Mouse (Mus musculus) A20 (cell line): ENCODE measurements around the gene Pim1.

Experiments used
- DNase-seq: peaks from one replicate; pipeline ENCODE4 v3.0.0-alpha.2; 2011; ENCODE audit warnings: low read depth, low spot score

Pim1 gene

DNA sequence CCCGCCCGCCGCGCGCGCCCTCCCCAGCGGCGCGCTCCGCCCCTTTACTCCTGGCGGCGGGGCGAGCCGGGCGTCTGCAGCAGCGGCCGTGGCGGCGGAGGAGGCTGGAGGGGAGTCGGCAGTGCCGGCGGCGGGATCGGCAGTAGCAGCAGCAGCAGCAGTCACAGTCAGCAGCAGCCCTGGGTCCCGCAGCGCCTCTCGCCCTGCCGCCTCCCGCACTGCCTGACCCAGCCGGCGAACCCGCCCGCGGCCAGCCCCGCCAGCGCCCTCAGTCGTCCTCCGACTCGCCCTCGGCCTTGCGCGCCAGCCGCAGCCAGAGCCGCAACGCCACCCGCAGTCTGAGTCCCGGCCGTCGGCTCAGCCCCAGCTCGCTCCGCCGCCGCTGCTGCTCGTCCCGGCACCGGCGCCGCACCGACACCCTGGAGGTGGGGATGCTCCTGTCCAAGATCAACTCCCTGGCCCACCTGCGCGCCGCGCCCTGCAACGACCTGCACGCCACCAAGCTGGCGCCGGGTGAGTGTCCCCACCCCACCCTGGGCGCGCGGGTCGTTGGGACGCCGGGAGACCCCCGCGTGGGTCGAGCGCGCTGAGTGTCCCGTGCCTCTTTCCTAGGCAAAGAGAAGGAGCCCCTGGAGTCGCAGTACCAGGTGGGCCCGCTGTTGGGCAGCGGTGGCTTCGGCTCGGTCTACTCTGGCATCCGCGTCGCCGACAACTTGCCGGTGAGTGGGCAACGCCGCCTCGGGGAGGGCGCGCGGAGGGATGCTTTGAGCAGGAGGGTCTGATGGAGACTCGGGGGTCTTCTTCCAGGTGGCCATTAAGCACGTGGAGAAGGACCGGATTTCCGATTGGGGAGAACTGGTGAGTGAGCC is at the start of gene Pim1:
Pim1 (plus strand) TSS at position 41 of the 869 bp plus-strand sequence.
- DNase-seq = no peak

- DNase-seq = no peak
Measured at GRCm38 (mm10) chr17:29441562-29441961, 49.0 kb upstream of the Pim1 start.

DNA sequence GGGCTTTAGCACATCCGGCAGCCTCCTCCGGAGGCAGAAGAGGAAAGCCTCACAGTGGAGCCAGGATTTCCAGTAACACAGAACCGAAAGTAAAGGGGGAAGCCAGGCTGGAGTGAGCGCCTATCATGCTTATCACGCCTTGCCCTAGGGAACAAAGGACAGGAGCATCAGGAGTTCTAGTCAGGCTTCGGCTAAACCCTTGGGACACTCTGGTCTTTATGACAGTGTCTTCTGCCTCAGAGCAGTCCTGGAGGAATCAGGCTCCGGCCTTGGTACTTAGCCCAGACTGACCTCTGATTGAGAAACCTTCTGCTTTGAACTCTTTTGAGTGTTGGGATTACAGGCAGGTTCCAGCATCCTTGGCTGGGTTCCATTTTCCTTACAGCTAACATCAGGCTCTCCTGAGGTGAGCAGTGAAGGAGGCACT is 48.4 kb upstream of the Pim1 start:
- no peak for DNase-seq

DNA sequence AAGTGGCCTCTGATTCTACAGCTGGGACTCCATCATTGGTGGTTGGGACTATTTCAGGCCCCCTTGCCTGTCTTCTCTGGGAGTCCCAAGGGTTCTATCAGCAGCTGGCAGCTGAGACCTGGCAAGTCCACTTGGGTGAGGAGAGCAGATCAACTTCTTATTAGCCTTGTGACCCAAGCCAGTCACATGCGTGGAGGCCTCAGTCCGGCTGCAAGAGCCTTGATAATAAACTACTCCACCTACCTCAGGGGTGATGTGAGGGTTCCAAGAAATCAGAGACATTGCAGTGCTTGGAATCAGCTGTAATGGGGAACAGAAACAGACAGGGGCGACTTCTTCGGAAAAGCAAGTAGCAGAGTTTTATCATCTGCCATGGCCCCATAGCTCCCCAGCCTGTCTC is 46.8 kb upstream of the Pim1 start:
- no peak for DNase-seq

DNA sequence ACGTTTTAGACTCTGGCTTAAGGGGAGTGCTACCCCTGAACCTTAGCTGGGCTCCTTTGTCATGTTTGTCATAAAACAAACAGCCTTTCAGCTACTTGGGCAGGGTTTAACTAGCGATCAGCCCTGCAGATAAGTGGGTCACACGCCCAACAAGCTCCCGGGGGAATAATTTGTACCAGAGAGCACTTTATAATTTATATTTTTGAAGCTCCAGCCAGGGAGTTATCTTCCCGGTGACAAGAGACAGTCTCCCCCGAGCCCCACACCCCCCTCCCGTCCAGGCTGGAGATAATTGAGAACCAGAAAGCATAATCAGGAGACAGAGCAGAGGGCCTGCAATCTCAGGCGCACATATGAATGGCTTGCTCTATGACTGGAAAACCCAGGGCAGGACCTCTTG is 45.5 kb upstream of the Pim1 start:
- DNase-seq = no peak

DNA sequence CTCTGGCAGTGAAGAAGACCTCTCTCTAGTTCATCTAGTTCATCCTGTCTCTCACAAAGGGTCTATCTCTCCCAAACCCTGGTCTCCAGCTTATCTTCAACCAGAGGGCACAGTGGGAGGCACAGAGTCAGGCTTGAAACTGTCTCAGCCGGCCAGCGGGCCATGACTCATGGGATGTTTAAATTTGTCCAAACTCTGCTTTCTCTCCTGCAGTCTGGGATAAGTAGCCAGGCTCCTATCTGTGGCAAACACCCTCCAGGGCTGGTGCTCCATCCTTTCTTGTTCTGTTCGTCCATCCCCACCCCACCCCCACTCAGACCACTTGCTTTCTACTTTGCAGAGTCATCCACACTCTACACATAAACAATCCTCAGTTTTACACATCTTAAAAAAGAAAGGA is 43.2 kb upstream of the Pim1 start:
- DNase-seq = no peak

- no peak for DNase-seq
Measured at GRCm38 (mm10) chr17:29448055-29448454, 42.5 kb upstream of the Pim1 start.

DNA sequence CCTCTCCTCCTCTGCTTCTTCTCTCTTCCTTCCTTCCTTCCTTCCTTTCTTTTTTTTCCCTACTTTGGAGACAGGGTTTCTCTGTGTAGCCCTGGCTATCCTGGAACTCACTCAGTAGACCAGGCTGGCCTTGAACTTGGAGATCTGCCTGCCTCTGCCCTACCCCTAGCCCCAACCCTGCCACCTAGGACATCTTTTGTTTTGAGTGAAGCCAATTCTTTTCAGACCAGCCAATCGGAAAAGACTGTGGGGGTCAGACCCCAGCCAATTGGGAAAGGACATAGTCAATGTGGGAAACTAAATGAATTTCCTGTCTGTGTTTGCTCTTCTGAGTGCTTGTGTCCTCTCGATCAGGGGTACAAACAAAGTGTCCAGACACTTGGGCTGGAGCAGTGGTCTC is 42.0 kb upstream of the Pim1 start:
- no peak for DNase-seq

DNA sequence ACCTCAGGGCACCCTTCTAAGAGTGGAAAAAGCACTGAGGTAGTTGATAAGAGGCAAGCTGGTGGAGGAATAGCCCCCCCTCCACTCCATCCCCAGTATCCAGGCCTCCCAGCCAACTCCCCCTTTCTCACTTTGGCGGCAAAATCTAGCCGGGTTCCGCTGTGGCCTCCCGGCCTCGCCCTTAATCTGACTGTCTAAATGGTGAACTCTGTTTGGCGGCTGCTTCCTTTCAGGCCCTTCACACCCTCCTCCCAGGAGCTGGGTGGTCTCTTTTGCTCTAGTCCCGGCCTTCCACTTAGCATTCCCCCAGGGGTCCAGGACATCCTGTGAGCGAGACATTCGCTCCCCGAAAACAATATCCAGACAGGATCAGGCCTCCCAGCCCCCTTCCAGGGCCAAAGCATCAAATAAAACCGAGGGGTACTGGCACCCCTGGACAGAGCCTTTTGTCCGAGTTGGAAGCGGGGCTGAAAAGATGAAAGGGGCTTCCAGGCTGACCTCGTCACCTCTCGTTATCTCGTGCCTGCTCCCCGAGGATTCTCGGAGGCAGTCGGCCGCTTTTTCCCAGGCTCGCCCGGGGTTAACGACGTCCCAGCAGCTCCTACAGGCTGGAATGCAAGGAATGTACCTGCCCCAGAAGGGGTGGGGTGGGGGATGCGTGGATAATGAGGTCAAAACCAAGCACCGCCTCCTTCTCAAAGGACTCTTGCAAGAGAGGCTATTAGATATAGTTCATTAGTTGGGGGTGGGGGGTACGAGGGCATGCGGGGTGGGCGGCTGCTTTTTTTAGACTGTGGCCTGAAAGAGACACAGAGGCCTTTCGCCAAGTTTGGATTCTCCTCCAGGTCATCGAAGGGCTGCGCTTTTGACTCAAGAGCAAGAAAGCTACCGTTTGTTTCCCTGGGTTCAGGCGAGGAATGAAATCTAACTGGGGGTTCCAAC is 39.4 kb upstream of the Pim1 start:
- DNase-seq = no peak

DNA sequence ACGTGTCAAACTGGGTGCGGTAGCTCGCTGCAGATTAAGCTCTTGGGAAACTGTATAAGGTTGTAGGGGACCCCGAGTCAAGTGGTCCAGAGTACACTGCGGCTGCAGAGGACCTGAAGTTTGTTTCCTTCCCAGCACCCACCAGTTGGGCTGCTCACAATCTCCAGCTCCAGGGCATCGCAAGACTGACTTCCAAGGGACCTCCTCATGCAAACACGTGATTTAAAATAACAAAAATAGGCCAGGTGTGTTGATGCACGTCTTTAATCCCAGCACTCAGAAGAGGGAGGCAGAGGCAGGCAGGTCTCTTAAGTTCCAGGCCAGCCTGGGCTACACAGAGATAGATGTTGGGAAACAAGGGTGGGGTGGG is 38.7 kb upstream of the Pim1 start:
- no peak for DNase-seq

DNA sequence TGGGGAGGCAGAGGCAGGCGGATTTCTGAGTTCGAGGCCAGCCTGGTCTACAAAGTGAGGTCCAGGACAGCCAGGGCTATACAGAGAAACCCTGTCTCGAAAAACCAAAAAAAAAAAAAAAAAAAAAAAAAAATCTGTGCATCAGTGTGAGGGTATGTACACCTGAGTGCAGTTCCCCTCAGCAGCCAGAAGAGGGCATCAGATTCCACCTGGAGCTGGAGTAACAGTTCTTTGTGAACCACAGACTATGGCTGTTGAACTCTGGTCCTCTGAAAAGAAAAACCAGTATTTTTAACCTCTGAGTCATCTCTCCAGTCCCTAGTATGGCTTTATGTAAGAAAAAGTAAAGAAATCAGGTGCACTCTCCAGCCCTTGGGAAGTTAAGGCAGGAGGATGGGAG is 36.4 kb upstream of the Pim1 start:
- peak; percentile 52 for DNase-seq

GRCm38 (mm10) chr17:29455411-29456120 is 35.0 kb upstream of the Pim1 start:
- no peak for DNase-seq

DNA sequence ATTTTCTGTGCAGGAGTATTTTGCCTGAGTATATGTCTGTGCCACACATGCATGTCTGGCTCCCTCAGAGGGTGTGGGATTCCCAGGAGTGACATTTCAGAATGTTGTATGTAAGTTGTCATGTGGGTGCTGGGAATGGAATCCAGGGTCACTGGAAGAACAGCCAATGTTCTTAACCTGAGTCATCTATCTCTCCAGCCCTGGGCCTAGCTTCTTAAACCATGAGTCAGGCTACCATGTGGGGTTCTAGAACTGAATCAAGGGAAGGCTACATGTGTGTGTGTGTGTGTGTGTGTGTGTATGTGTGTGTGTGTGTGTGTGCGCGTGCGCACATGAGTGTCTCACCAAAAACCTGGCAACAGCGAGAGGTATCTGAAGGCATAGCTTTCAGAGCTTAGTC is 34.1 kb upstream of the Pim1 start:
- no peak for DNase-seq

DNA sequence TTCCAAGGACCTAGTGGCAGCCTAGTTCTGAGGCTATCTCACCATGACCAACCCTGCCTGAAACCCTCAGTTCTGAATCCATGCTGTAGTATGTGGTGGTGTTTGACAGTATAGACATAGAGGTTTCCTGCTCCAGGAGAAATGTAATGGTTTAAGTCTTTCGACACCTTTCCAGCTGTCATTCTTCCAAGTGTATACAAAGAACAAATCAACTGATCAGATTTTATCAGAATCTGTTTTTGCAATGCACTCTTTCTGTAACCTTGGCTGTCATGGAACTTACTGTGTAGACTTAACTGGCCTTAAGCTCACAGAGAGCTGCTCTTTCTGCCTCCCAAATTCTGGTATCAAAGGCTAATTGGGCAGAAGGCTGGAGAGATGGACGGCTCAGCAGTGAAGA is 33.6 kb upstream of the Pim1 start:
- DNase-seq = no peak

- DNase-seq = no peak
Measured at GRCm38 (mm10) chr17:29457795-29458560, 32.6 kb upstream of the Pim1 start.

- no peak for DNase-seq
Measured at GRCm38 (mm10) chr17:29459321-29460118, 31.0 kb upstream of the Pim1 start.

DNA sequence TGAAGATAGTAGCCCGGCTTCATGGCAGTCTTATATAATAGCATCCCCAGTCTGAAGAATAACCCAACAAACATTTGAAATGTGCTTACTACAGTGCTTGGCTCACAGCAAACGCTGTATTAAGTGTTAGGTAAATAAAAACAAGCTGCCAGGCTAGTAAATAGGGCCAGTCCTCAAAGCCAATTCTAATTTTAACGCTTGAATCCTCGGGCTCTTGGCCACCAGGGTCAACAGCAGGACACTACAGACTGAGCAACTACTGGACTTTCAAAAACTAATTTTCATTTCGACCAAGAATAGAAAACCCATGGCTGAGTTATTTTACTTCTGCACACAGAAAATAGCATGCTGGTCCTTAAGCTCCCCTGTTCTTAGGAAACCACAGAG is 30.4 kb upstream of the Pim1 start:
- no peak for DNase-seq

GRCm38 (mm10) chr17:29463627-29464026 is 26.9 kb upstream of the Pim1 start:
- DNase-seq = peak; percentile 67

- no peak for DNase-seq
Measured at GRCm38 (mm10) chr17:29464068-29464467, 26.5 kb upstream of the Pim1 start.

DNA sequence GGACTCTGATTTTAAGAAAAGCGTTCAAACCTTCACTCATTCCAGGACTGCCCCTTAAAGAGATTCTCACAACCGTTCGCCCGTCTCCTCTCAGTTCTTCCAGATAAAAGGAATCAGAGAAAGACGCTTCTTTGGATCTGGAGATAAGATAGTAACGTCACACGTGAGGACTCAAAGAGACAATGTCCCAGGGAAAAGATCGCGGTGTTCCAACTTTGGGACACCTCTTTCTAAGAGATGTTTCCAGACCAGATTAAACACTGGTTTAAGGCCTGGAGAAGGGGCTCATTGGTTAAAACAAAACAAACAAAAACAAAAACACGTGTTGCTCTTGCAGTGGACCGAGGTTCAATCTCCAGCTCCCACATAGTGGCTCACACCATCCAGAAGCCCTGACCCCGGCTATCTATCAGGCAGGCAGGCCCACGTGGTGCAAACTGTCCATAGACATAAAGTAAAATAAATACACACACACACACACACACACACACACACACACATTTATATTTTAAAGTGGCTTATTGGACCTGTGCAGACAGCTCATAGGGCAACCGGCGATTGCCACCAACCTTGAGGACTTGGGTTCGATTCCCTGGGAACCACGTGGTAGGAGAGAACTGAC is 25.9 kb upstream of the Pim1 start:
- peak; percentile 61 for DNase-seq
